In the genomic region with DNA sequence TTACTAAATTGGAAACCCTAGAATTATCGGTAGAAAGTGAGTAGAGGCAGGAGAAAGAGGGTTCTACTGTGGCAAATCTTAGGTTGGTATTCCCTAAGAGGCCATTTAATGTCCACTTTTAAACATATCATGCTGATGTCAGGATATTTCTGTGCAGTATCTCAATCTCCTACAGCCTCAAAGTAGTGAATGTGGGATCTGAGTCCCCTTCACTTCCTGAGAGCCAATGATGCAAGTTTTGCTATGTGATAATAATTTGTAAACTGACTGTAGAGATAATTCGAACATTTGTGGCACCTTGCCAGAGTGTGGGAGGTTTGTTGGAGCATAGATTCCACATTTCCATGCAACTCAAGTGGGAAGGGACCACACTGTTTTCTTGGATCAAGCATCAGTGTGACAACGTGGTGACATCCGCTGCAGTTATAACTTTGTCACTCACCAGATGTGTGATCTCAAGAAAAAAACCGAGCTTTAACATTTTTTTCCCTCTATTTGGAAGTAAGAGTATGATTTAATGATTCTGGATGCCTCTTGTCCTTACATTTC, we compare ENCODE assay signal across 22 mouse cellular contexts. TPM values are rescaled to one million over a fixed set of nuclear protein-coding genes. Genes with fewer than 3 reads are reported as not detected.
A peak's percentile ranks its signal among the peaks of the same experiment; 100 is the strongest.
DNase-seq lines count a peak whose midpoint lies in the region; ATAC-seq and TF ChIP-seq lines count a peak whose summit lies in the region.
"Had no signal": no experiment of that assay in that cellular context is flagged by ENCODE, and none has a peak within 500 bp of the region (broad histone marks: within the 10 kb centered on the region; RNA-seq: fewer than 3 reads in every experiment).

No protein-coding gene starts in this region.

- no peak for TF ChIP-seq EP300 in lung, postnatal 0 days (IDR thresholded peaks at IDR 0.05)

- H3K9ac ChIP-seq in lung, postnatal 0 days (replicated peaks; ENCODE audit: low read depth), result no peak overlapping the region
- H3K9ac ChIP-seq in hindbrain, embryonic 16.5 days (ENCODE audit: low read depth, low read length), result no peak overlapping the region
- H3K9ac ChIP-seq in forebrain, embryonic 15.5 days (replicated peaks), result no peak overlapping the region
- H3K9ac ChIP-seq: hindbrain, embryonic 14.5 days; liver, embryonic 15.5 days; midbrain, embryonic 13.5 days; neural tube, embryonic 12.5 days had no signal

- no peak overlapping the region for H3K4me3 ChIP-seq in lung, postnatal 0 days (ENCODE audit: low read depth, low read length)
- no peak overlapping the region for H3K4me3 ChIP-seq in lung, adult 2 months (replicated peaks; ENCODE audit: extremely low read depth, low read depth, low read length)
- no peak overlapping the region for H3K4me3 ChIP-seq in hindbrain, embryonic 16.5 days (ENCODE audit: low read length)
- no peak overlapping the region for H3K4me3 ChIP-seq in forebrain, embryonic 15.5 days
- H3K4me3 ChIP-seq: erythroblast, embryonic 14.5 days; liver, embryonic 15.5 days; midbrain, embryonic 13.5 days; neural tube, embryonic 12.5 days had no signal

- DNase-seq in frontal cortex, postnatal 25 days (ENCODE audit: low spot score in 2 of 2), result no peak
- DNase-seq in lung, postnatal 0 days (ENCODE audit: low spot score), result peak; percentile 4
- no peak for DNase-seq in lung, adult 2 months
- peak; percentile 7 to 28 for DNase-seq in left cerebral cortex, adult 8-10 months (ENCODE audit: low spot score in 2 of 2)
- peak; percentile 36 for DNase-seq in telencephalon, adult 2 months (ENCODE audit: low read depth, low spot score)
- DNase-seq: adrenal gland, postnatal 25 days; B cell, adult 2 months; cerebellum, adult 11 months; gastrocnemius, postnatal 25 days; thymus, postnatal 36 days had no signal

- no peaks in the 10 kb centered on the region for H3K27me3 ChIP-seq in lung, postnatal 0 days (replicated peaks; ENCODE audit: insufficient read depth, low read length)
- H3K27me3 ChIP-seq in hindbrain, embryonic 16.5 days (replicated peaks; ENCODE audit: control insufficient read depth, insufficient read depth, low read length), result no peaks in the 10 kb centered on the region
- no peaks in the 10 kb centered on the region for H3K27me3 ChIP-seq in forebrain, embryonic 15.5 days
- H3K27me3 ChIP-seq: liver, embryonic 15.5 days; midbrain, embryonic 13.5 days; neural tube, embryonic 12.5 days had no signal

- 52% methylated on average over 5 of the region's 5 CpGs for WGBS in lung, postnatal 0 days
- 47% methylated on average over 5 of the region's 5 CpGs for WGBS in lung, adult 2 months
- WGBS in hindbrain, embryonic 16.5 days, result 83% methylated on average over 5 of the region's 5 CpGs
- 70% methylated on average over 5 of the region's 5 CpGs for WGBS in forebrain, embryonic 15.5 days

- H3K27ac ChIP-seq in lung, postnatal 0 days (ENCODE audit: low read length), result no peak overlapping the region
- H3K27ac ChIP-seq in hindbrain, embryonic 16.5 days (ENCODE audit: low read depth, low read length), result no peak overlapping the region
- H3K27ac ChIP-seq in forebrain, embryonic 15.5 days (replicated peaks), result no peak overlapping the region
- H3K27ac ChIP-seq: hindbrain, embryonic 14.5 days; liver, embryonic 15.5 days; midbrain, embryonic 13.5 days; neural tube, embryonic 12.5 days had no signal

- no peak for TF ChIP-seq POLR2A in lung, adult 2 months (IDR thresholded peaks at IDR 0.05; ENCODE audit: borderline replicate concordance, extremely low read depth, low read depth, low read length)

- H3K4me1 ChIP-seq in lung, postnatal 0 days (ENCODE audit: insufficient read depth, low read depth, low read length), result no peaks in the 10 kb centered on the region
- no peaks in the 10 kb centered on the region for H3K4me1 ChIP-seq in lung, adult 2 months (ENCODE audit: control insufficient read depth, insufficient read depth, low read length)
- no peaks in the 10 kb centered on the region for H3K4me1 ChIP-seq in hindbrain, embryonic 16.5 days (ENCODE audit: control insufficient read depth, insufficient read depth, low read depth, low read length)
- no peaks in the 10 kb centered on the region for H3K4me1 ChIP-seq in forebrain, embryonic 15.5 days
- H3K4me1 ChIP-seq: liver, embryonic 15.5 days; midbrain, embryonic 13.5 days; neural tube, embryonic 12.5 days had no signal

- no peak overlapping the region for H3K4me2 ChIP-seq in lung, postnatal 0 days (replicated peaks; ENCODE audit: low read depth, low read length)
- no peak overlapping the region for H3K4me2 ChIP-seq in hindbrain, embryonic 16.5 days (ENCODE audit: low read length)
- no peak overlapping the region for H3K4me2 ChIP-seq in forebrain, embryonic 15.5 days (replicated peaks)
- H3K4me2 ChIP-seq: hindbrain, embryonic 14.5 days; liver, embryonic 15.5 days; midbrain, embryonic 13.5 days; neural tube, embryonic 12.5 days had no signal

- no peaks in the 10 kb centered on the region for H3K36me3 ChIP-seq in lung, postnatal 0 days (ENCODE audit: insufficient read depth, low read length)
- no peaks in the 10 kb centered on the region for H3K36me3 ChIP-seq in hindbrain, embryonic 16.5 days (ENCODE audit: control insufficient read depth, insufficient read depth, low read length)
- no peaks in the 10 kb centered on the region for H3K36me3 ChIP-seq in forebrain, embryonic 15.5 days
- H3K36me3 ChIP-seq: liver, embryonic 15.5 days; midbrain, embryonic 13.5 days; neural tube, embryonic 12.5 days had no signal

- ATAC-seq in frontal cortex, adult (ENCODE audit: low TSS enrichment), result peak; percentile 73
- ATAC-seq in lung, postnatal 0 days, result no peak
- ATAC-seq in hindbrain, embryonic 16.5 days, result no peak
- no peak for ATAC-seq in forebrain, embryonic 15.5 days (replicated peaks)
- ATAC-seq: midbrain, embryonic 13.5 days had no signal

- TF ChIP-seq CTCF in lung, postnatal 0 days (IDR thresholded peaks at IDR 0.05), result no peak
- TF ChIP-seq CTCF in lung, adult 2 months (IDR thresholded peaks at IDR 0.05; ENCODE audit: insufficient read depth, low read length), result no peak

- no peaks in the 10 kb centered on the region for H3K9me3 ChIP-seq in lung, postnatal 0 days (ENCODE audit: low read length)
- peaks cover 4% of the 10 kb centered on the region; the same call in 1 of the 2 replicates for H3K9me3 ChIP-seq in hindbrain, embryonic 16.5 days (ENCODE audit: control insufficient read depth, low read length)
- no peaks in the 10 kb centered on the region for H3K9me3 ChIP-seq in forebrain, embryonic 15.5 days
- H3K9me3 ChIP-seq: liver, embryonic 15.5 days; midbrain, embryonic 13.5 days; neural tube, embryonic 12.5 days had no signal

RNA-seq across cellular contexts. Expression of gene Rgs21, which starts 49.5 kb away (rescaled TPM):
- polyA plus RNA-seq in lung, postnatal 0 days (2015; fragmentation: Nextera tagmentation; extraction: Ambion mirVana), result not detected in 2 replicates
- not detected in 2 replicates for polyA plus RNA-seq in lung, adult 2 months (2012; rRNA removed)
- total RNA-seq in left cerebral cortex, adult 8-10 months (2022), result not detected
- polyA plus RNA-seq in hindbrain, embryonic 16.5 days (2015; fragmentation: Nextera tagmentation; extraction: Ambion mirVana), result not detected in 2 replicates
- polyA plus RNA-seq in forebrain, embryonic 15.5 days (2015; fragmentation: Nextera tagmentation; extraction: Ambion mirVana), result not detected in 2 replicates
- total RNA-seq: adrenal gland, postnatal 25 days; ES-E14; gastrocnemius, postnatal 25 days had no signal
- polyA plus RNA-seq: erythroblast, embryonic 14.5 days; heart, embryonic 14.5 days; hindbrain, embryonic 14.5 days; kidney, embryonic 14.5 days; limb, embryonic 11.5 days; liver, embryonic 15.5 days; midbrain, embryonic 13.5 days; neural tube, embryonic 12.5 days had no signal

Comparison
In these comparisons a context has a peak if more than half of its experiments do, and no peak if none do; other contexts are left out.
1. DNase-seq: peak in lung, postnatal 0 days (single experiment), left cerebral cortex, adult 8-10 months (2 of 2) and telencephalon, adult 2 months (single experiment); none in frontal cortex, postnatal 25 days (0 of 2) and lung, adult 2 months (single experiment).